Mouse (Mus musculus) lung, adult 2 months (tissue): ENCODE measurements around the gene Ccndbp1.

ENCODE experiments used
- CTCF ChIP-seq: fragments of 200-500 bp; IDR thresholded peaks from 2 replicates; pipeline ENCODE4 v1.5.1; 2011; ENCODE audit warnings: mild to moderate bottlenecking, low read length, control low read depth; ENCODE audit not compliant: insufficient read depth
- POLR2A ChIP-seq: fragments of 200-500 bp; IDR thresholded peaks from 2 replicates; pipeline ENCODE4 v1.6.1; 2011; ENCODE audit warnings: low read depth, mild to moderate bottlenecking, control low read depth, low read length, borderline replicate concordance; ENCODE audit errors: extremely low read depth

DNA sequence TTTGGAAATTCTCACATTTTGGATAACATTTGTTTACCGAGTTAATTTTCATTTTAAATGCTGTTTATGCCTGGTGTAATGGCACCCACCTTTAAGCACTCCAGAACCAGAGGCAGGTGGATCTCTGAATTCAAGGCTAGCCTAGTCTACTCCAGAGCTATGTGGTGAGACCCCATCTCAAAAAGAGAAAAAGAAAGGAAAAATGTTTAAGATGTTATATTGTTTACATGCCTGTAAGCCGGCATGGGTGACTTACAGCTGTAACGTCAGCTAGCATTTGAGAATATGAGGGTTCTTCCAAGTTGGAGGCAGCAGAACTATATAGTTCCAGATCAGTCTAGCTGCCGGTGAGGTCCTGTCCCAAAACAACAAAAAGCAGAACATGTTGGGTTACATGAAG lies 36.4 kb upstream of the Ccndbp1 start:
- TF ChIP-seq POLR2A (no peak), CTCF (no peak)
